Mouse (Mus musculus) liver, adult 2 months (tissue): ENCODE data around the gene Ap3b2. TPM values are rescaled to one million over a fixed set of nuclear protein-coding genes. Genes with fewer than 3 reads are reported as not detected.

ENCODE experiments used
- DNase-seq: peaks from one replicate; pipeline ENCODE4 v3.0.0-alpha.2; 2011; ENCODE audit warnings: low read depth, low spot score; ENCODE audit errors: extremely low read depth
- H3K27ac ChIP-seq: fragments of 200-500 bp; replicated peaks from 2 replicates; pipeline ENCODE4 v1.5.1; 2012; ENCODE audit warnings: low read depth, mild to moderate bottlenecking, control low read depth, inconsistent platforms, low read length; ENCODE audit not compliant: insufficient read depth
- H3K27me3 ChIP-seq: fragments of 200-500 bp; 2 replicates; pipeline ENCODE4 v1.6.1; 2012; ENCODE audit warnings: mild to moderate bottlenecking, moderate library complexity, low read length, inconsistent platforms; ENCODE audit not compliant: control insufficient read depth, insufficient read depth
- H3K36me3 ChIP-seq: fragments of 200-500 bp; 2 replicates; pipeline ENCODE4 v1.6.1; 2012; ENCODE audit warnings: low read length, inconsistent platforms; ENCODE audit not compliant: control insufficient read depth, insufficient read depth
- H3K4me1 ChIP-seq: fragments of 200-500 bp; 2 replicates; pipeline ENCODE4 v1.6.1; 2011; ENCODE audit warnings: low read length; ENCODE audit not compliant: control insufficient read depth, insufficient read depth
- H3K4me3 ChIP-seq: fragments of 200-500 bp; 2 replicates; pipeline ENCODE4 v1.5.1; 2011; ENCODE audit warnings: low read depth, mild to moderate bottlenecking, control low read depth, low read length, moderate library complexity; ENCODE audit not compliant: insufficient read depth
- H3K79me2 ChIP-seq: fragments of 200-500 bp; 2 replicates; pipeline ENCODE4 v1.6.1; 2012; ENCODE audit warnings: inconsistent platforms, mild to moderate bottlenecking, low read length, moderate library complexity; ENCODE audit not compliant: control insufficient read depth, insufficient read depth
- H3K9ac ChIP-seq: fragments of 200-500 bp; 2 replicates; pipeline ENCODE4 v1.6.1; 2012; ENCODE audit warnings: low read depth, mild to moderate bottlenecking, control low read depth, inconsistent platforms, low read length
- CTCF ChIP-seq: fragments of 200-500 bp; IDR thresholded peaks from 2 replicates; pipeline ENCODE4 v1.5.1; 2011; ENCODE audit warnings: low read depth, low read length, control low read depth
- POLR2A ChIP-seq: fragments of 200-500 bp; IDR thresholded peaks from 2 replicates; pipeline ENCODE4 v1.6.1; 2011; ENCODE audit warnings: low read length, control low read depth; ENCODE audit not compliant: insufficient read depth; ENCODE audit errors: extremely low read depth
- WGBS: fragments of 180-500 bp; shearing (Covaris S2); methylation state at CpG from one replicate; pipeline ENCODE4 v1.1.7; 2018; 5-methylcytosine and 5-hydroxymethylcytosine counted together
- polyA plus RNA-seq: library from polyadenylated mRNA; depleted of rRNA; stranded (reverse); fragments of >200 nt; gene quantifications from 2 replicates; pipeline ENCODE4 v1.2.3, GENCODE M21; 2012
- total RNA-seq: library from RNA; depleted of rRNA; stranded (reverse); fragments of >200 nt; gene quantifications from 2 replicates; pipeline ENCODE4 v1.2.3, GENCODE M21; 2014

The Ap3b2 gene
- total and polyA plus RNA-seq, 2 experiments, result not detected

DNA sequence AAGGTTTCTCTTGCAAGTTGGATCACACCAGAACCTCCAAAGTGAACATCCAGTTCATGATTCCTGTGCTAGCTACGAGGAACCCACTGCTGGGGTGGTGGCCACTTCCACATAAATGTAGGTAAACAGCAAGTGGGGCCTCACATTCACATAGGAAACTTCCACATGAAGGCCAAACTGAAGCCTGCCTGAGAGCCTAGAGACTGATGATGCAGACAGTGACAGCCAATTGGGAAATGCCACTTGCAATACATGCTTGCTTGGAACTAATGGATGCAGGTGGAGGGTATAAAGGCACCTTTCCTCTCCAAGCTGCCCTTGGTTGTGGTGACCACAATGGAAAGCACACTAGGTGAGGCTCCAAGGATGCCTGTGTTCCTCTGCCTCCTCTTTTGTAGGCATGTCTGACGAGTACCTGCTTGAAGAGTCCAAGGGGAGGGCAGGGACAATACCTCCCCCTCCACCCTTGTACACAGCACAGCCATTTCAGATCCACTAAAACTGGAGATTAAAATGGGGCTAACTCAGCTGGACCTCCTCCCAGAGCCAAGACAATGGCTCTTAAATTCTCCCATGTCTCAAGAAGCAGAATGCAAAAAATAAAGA is 44.4 kb upstream of the Ap3b2 start:
- Histone ChIP-seq H3K27ac (no peak overlapping the region), H3K9ac (no peak overlapping the region), H3K27me3 (no peaks in the 10 kb centered on the region), H3K79me2 (no peaks in the 10 kb centered on the region), H3K4me3 (no peak overlapping the region), H3K36me3 (peaks cover 15% of the 10 kb centered on the region), H3K4me1 (peaks cover 10% of the 10 kb centered on the region)
- no peak for TF ChIP-seq CTCF
- TF ChIP-seq POLR2A, result no peak
- WGBS, result 83% methylated on average over 2 of the region's 2 CpGs
- DNase-seq, result no peak

DNA sequence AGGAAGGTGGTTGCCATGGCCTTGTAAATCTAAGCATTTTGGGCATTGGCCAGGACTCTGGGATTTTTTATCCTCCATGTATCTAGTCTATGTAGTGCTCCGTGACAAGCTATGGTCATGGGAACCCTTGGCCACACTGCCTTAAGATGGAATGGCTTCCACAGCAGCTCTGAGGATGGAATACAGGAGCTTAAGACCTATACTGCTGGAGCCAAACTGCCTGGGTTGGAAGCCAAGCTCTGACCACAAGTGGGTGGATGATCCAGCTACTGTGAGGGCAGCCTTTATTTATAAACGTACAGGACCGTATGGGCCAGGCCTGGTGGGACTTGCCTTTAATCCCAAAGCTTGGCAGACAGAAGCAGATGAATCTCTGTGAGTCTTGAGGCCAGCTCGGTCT is 42.8 kb upstream of the Ap3b2 start:
- Histone ChIP-seq H3K27me3 (no peaks in the 10 kb centered on the region), H3K27ac (no peak overlapping the region), H3K79me2 (no peaks in the 10 kb centered on the region), H3K9ac (no peak overlapping the region), H3K4me1 (no peaks in the 10 kb centered on the region), H3K4me3 (no peak overlapping the region), H3K36me3 (peaks cover 27% of the 10 kb centered on the region)
- WGBS, result 93% methylated on average over 4 of the region's 4 CpGs
- no peak for DNase-seq
- TF ChIP-seq CTCF (no peak), POLR2A (no peak)

DNA sequence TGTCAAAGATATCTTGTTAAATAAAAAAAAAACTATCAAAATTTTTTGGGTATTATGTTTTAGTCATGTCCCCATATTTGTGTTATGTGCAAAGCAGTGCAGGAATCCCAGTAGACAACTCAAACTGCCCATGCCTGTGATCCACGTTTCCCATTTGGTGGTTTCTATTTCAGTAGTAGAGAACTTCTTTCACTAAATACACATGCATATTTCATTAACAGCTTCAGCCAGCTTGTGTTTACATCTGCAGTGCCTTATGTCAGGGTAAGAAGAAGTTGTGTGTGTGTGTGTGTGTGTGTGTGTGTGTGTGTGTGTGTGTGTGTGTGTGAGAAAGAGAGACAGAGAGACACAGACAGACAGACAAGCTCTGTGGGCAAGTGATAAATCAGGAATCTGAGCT is 37.7 kb upstream of the Ap3b2 start:
- TF ChIP-seq POLR2A, result no peak
- DNase-seq, result no peak
- WGBS, result 87% methylated on average over 1 of the region's 1 CpGs
- Histone ChIP-seq H3K27me3 (no peaks in the 10 kb centered on the region), H3K36me3 (peaks cover 50% of the 10 kb centered on the region), H3K4me1 (no peaks in the 10 kb centered on the region), H3K4me3 (no peak overlapping the region), H3K27ac (no peak overlapping the region), H3K79me2 (no peaks in the 10 kb centered on the region; the same call in 1 of the 2 replicates), H3K9ac (no peak overlapping the region)

DNA sequence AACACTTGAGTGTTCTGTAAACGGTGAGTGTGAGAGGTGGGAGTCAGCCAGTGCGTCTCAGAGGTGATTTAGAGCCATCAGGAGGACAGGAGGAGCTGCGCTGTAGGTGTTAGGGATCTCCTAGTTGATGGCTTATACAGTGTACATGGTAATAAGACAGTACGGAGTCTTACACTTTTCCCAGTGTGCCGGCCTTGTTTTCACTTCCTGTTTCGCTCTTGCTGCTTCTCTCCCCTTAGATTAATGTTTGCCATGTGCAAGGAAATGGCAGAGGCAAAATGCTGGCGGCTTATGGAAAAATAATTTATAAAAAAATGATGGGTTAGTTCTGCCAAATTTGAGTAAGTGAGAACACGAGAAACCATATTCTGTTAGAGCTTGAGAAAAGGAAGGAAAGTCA is 35.2 kb upstream of the Ap3b2 start:
- H3K27ac ChIP-seq, result no peak overlapping the region
- H3K4me3 ChIP-seq, result no peak overlapping the region
- no peaks in the 10 kb centered on the region for H3K27me3 ChIP-seq
- TF ChIP-seq POLR2A (no peak), CTCF (no peak)
- 90% methylated on average over 8 of the region's 8 CpGs for WGBS
- peaks cover 44% of the 10 kb centered on the region for H3K36me3 ChIP-seq
- H3K4me1 ChIP-seq, result peaks cover 4% of the 10 kb centered on the region
- no peak overlapping the region for H3K9ac ChIP-seq
- DNase-seq, result no peak
- H3K79me2 ChIP-seq, result peaks cover 9% of the 10 kb centered on the region; the same call in 1 of the 2 replicates

DNA sequence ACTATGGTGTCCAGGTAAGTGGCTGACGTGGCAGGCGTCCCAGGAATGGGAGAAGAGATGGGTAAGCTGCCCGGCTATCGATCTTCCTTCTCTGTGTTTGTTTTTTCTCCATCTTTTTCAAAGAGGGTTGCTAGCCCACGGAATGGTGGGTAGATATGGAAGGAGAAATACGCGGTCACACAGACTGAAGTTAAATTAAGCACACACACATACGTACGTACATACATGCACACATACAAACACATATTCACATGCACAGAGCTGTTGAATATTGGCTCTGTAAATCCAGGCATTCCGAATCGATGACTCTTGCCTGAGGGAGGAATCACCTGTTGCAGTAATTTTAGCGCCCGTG is 29.9 kb upstream of the Ap3b2 start:
- Histone ChIP-seq H3K4me3 (peak overlapping the region; percentile 91), H3K27me3 (no peaks in the 10 kb centered on the region), H3K79me2 (peaks cover 10% of the 10 kb centered on the region; the same call in 1 of the 2 replicates), H3K4me1 (peaks cover 12% of the 10 kb centered on the region), H3K9ac (peak overlapping the region; percentile 57), H3K36me3 (peaks cover 5% of the 10 kb centered on the region; the same call in 1 of the 2 replicates), H3K27ac (peak overlapping the region; percentile 74)
- DNase-seq, result no peak
- TF ChIP-seq CTCF (no peak), POLR2A (no peak)
- WGBS, result 1% methylated on average over 13 of the region's 13 CpGs

DNA sequence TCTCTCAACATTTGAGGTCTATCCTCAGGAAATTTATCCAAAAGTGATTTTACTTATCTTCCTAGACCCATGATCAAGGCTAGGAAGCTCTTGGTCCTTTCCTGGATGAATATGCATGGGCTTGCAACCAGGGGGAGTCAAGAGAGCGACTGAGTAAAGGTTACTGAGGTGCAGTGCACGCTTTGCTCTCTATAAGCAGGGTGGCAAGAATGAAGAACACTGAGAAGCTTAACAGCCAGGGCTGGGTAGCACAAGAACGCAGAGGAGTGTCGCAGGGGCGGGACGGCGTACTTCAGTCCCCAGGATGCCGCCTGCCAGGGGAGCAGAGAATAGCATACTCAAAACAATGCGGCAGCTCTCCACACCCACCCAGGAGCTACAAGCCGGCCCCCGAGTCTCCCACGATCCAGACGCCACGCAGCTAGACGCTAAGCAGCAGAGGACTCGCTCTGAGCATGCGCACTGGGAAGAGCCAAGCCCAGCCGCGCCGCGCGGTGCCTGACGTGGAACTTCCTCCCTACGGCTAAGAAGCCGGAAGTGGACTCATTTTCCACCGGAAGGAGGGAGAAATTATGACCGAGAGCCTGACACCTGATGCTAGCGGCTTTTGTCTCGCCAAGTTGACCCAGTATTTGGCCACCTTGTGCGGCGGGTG is 29.4 kb upstream of the Ap3b2 start:
- Histone ChIP-seq H3K27ac (peak overlapping the region; percentile 87), H3K9ac (peak overlapping the region; percentile 89), H3K36me3 (peaks cover 5% of the 10 kb centered on the region; the same call in 1 of the 2 replicates), H3K4me1 (peaks cover 12% of the 10 kb centered on the region), H3K4me3 (peak overlapping the region; percentile 91), H3K79me2 (peaks cover 10% of the 10 kb centered on the region; the same call in 1 of the 2 replicates), H3K27me3 (no peaks in the 10 kb centered on the region)
- peak; percentile 87 for DNase-seq
- WGBS, result under 1% methylated on average over 31 of the region's 31 CpGs
- TF ChIP-seq POLR2A (peak; percentile 89), CTCF (no peak)
